Mouse (Mus musculus) kidney, adult 2 months (tissue): ENCODE measurements around the gene Olfr1358. TPM values are rescaled to one million over a fixed set of nuclear protein-coding genes. Genes with fewer than 3 reads are reported as not detected.
"Not testable (repeated sequence)": the region's sequence is repeated elsewhere in the genome, so short reads cannot be mapped to it uniquely, and the experiment has no call there.

Experiments used
- DNase-seq: peaks from one replicate; pipeline ENCODE4 v3.0.0; 2021
- H3K27ac ChIP-seq: fragments of 200-500 bp; 2 replicates; pipeline ENCODE4 v1.5.1; 2012; ENCODE audit warnings: low read depth, low read length, control low read depth, inconsistent platforms; ENCODE audit not compliant: insufficient read depth
- H3K27me3 ChIP-seq: fragments of 200-500 bp; replicated peaks from 2 replicates; pipeline ENCODE4 v1.6.1; 2012; ENCODE audit warnings: mild to moderate bottlenecking, moderate library complexity, low read length, inconsistent platforms; ENCODE audit not compliant: control insufficient read depth, insufficient read depth
- H3K36me3 ChIP-seq: fragments of 200-500 bp; 2 replicates; pipeline ENCODE4 v1.6.1; 2012; ENCODE audit warnings: mild to moderate bottlenecking, moderate library complexity, low read length, inconsistent platforms; ENCODE audit not compliant: control insufficient read depth, insufficient read depth
- H3K4me1 ChIP-seq: fragments of 200-500 bp; 2 replicates; pipeline ENCODE4 v1.6.1; 2011; ENCODE audit warnings: low read length; ENCODE audit not compliant: control insufficient read depth, insufficient read depth
- H3K4me3 ChIP-seq: fragments of 200-500 bp; 2 replicates; pipeline ENCODE4 v1.5.1; 2011; ENCODE audit warnings: mild to moderate bottlenecking, low read depth, low read length, control low read depth; ENCODE audit not compliant: insufficient read depth
- CTCF ChIP-seq: fragments of 200-500 bp; conservative IDR thresholded peaks from 2 replicates; pipeline ENCODE4 v1.5.1; 2011; ENCODE audit warnings: low read depth, mild to moderate bottlenecking, control low read depth, low read length, moderate library complexity, mixed read lengths; ENCODE audit not compliant: insufficient read depth, insufficient read length
- POLR2A ChIP-seq: fragments of 200-500 bp; IDR thresholded peaks from one replicate; pipeline ENCODE4 v1.6.1; 2011; ENCODE audit warnings: low read depth, low read length, control low read depth
- WGBS: fragments of 180-500 bp; shearing (Covaris S2); methylation state at CpG from one replicate; pipeline ENCODE4 v1.1.7; 2018; 5-methylcytosine and 5-hydroxymethylcytosine counted together
- polyA plus RNA-seq: library from polyadenylated mRNA; depleted of rRNA; stranded (reverse); fragments of >200 nt; gene quantifications from 2 replicates; pipeline ENCODE4 v1.2.3, GENCODE M21; 2012

The Olfr1358 gene
- polyA plus RNA-seq, 1 experiment, result not detected

GRCm38 (mm10) chr10:78480954-78481927 lies 36.0 kb upstream of the Olfr1358 start:
- 33% methylated on average over 21 of the region's 21 CpGs for WGBS
- Histone ChIP-seq H3K4me1 (no peaks in the 10 kb centered on the region), H3K27me3 (no peaks in the 10 kb centered on the region), H3K4me3 (peak overlapping the region; percentile 47), H3K27ac (no peak overlapping the region), H3K36me3 (no peaks in the 10 kb centered on the region)
- TF ChIP-seq CTCF, result no peak
- no peak for TF ChIP-seq POLR2A
- no peak for DNase-seq

- Histone ChIP-seq H3K4me1 (no peaks in the 10 kb centered on the region), H3K27ac (no peak overlapping the region), H3K36me3 (no peaks in the 10 kb centered on the region), H3K4me3 (peak overlapping the region; percentile 47), H3K27me3 (no peaks in the 10 kb centered on the region)
- TF ChIP-seq CTCF (0 out of 2 replicates have a peak, but pooled peaks have one; percentile 35), POLR2A (no peak)
- WGBS, result 3% methylated on average over 35 of the region's 35 CpGs
- peak; percentile 78 for DNase-seq
These were observed 35.2 kb upstream of the Olfr1358 start for GRCm38 (mm10) chr10:78481928-78482499.

GRCm38 (mm10) chr10:78485369-78485768 lies 31.9 kb upstream of the Olfr1358 start:
- not testable (repeated sequence) for H3K36me3 ChIP-seq, H3K27ac ChIP-seq, H3K27me3 ChIP-seq, H3K4me3 ChIP-seq, H3K4me1 ChIP-seq
- WGBS, result 11% methylated on average over 2 of the region's 2 CpGs
- peak; percentile 60 for DNase-seq

- WGBS, result 79% methylated on average over 5 of the region's 5 CpGs
- Histone ChIP-seq H3K27me3 (no peaks in the 10 kb centered on the region), H3K4me1 (no peaks in the 10 kb centered on the region), H3K4me3 (no peak overlapping the region), H3K36me3 (no peaks in the 10 kb centered on the region), H3K27ac (no peak overlapping the region)
- no peak for TF ChIP-seq CTCF
- no peak for TF ChIP-seq POLR2A
- DNase-seq, result no peak
These were observed 30.4 kb upstream of the Olfr1358 start for GRCm38 (mm10) chr10:78486871-78487270.

- Histone ChIP-seq H3K4me3 (no peak overlapping the region), H3K4me1 (no peaks in the 10 kb centered on the region), H3K27me3 (no peaks in the 10 kb centered on the region), H3K27ac (no peak overlapping the region), H3K36me3 (no peaks in the 10 kb centered on the region)
- DNase-seq, result peak; percentile 86
- no peak for TF ChIP-seq POLR2A
- peak; percentile 98 for TF ChIP-seq CTCF
- WGBS, result 18% methylated on average over 26 of the region's 26 CpGs
These were observed 29.7 kb upstream of the Olfr1358 start for GRCm38 (mm10) chr10:78487431-78488086.

GRCm38 (mm10) chr10:78502986-78503733 lies 14.1 kb upstream of the Olfr1358 start:
- no peaks in the 10 kb centered on the region for H3K27me3 ChIP-seq
- H3K36me3 ChIP-seq, result no peaks in the 10 kb centered on the region
- no peak for TF ChIP-seq CTCF
- no peak for TF ChIP-seq POLR2A
- no peak overlapping the region for H3K4me3 ChIP-seq
- whole genome bisulfite sequencing, result 84% methylated on average over 6 of the region's 6 CpGs
- no peak overlapping the region for H3K27ac ChIP-seq
- no peaks in the 10 kb centered on the region for H3K4me1 ChIP-seq
- DNase-seq, result no peak

- Histone ChIP-seq H3K27ac (no peak overlapping the region), H3K4me3 (no peak overlapping the region), H3K27me3 (no peaks in the 10 kb centered on the region; the same call in 1 of the 2 replicates), H3K36me3 (no peaks in the 10 kb centered on the region), H3K4me1 (no peaks in the 10 kb centered on the region)
- DNase-seq, result no peak
- 80% methylated on average over 9 of the region's 9 CpGs for WGBS
- no peak for TF ChIP-seq POLR2A
- TF ChIP-seq CTCF, result no peak
These were observed 2.6 kb downstream of the Olfr1358 start for GRCm38 (mm10) chr10:78519792-78520191.
